Mouse (Mus musculus): ENCODE results near the gene Rbfox1. TPM values are rescaled to one million over a fixed set of nuclear protein-coding genes. Genes with fewer than 3 reads are reported as not detected.

Rbfox1 gene
- polyA plus RNA-seq, 3 experiments from 2014 or later, result not detected

- no peak for ATAC-seq
Measured at GRCm38 (mm10) chr16:7425386-7426089, 1540.4 kb downstream of the Rbfox1 start.

GRCm38 (mm10) chr16:7433296-7433695 lies 1548.1 kb downstream of the Rbfox1 start:
- no peak for ATAC-seq

GRCm38 (mm10) chr16:7446791-7447290 lies 1561.7 kb downstream of the Rbfox1 start:
- ATAC-seq, result no peak

GRCm38 (mm10) chr16:7447718-7448649 lies 1562.8 kb downstream of the Rbfox1 start:
- ATAC-seq, result no peak

- no peak for ATAC-seq
Measured at GRCm38 (mm10) chr16:7451193-7451592, 1566.0 kb downstream of the Rbfox1 start.

GRCm38 (mm10) chr16:7457571-7457970 lies 1572.4 kb downstream of the Rbfox1 start:
- no peak for ATAC-seq

All from inflammation-experienced regulatory T-cells, adult 6 months (primary cell).